Mouse (Mus musculus) heart, adult 2 months (tissue): ENCODE measurements around the gene Stmn3.

ENCODE experiments used
- CTCF ChIP-seq: fragments of 200-600 bp; IDR thresholded peaks from 2 replicates; pipeline ENCODE4 v1.8.1; 2022; ENCODE audit warnings: antibody characterized with exemption, mild to moderate bottlenecking, moderate library complexity
- POLR2A ChIP-seq: fragments of 200-500 bp; IDR thresholded peaks from 2 replicates; pipeline ENCODE4 v1.6.1; 2011; ENCODE audit warnings: mild to moderate bottlenecking, low read depth, low read length, control low read depth; ENCODE audit not compliant: insufficient read depth

- TF ChIP-seq CTCF (peak; percentile 73), POLR2A (no peak)
Measured at GRCm38 (mm10) chr2:181307144-181307804, 7.0 kb downstream of the Stmn3 start.
